Mouse (Mus musculus) heart, postnatal 36 days (tissue): ENCODE measurements around the gene Nod2. TPM values are rescaled to one million over a fixed set of nuclear protein-coding genes. Genes with fewer than 3 reads are reported as not detected.

Source experiments
- DNase-seq, 2 experiments: peaks; one replicate each; pipeline ENCODE4 v3.0.0; 2021 to 2022
- intact Hi-C: fragments of 180-260 bp; cut with DNase I; formaldehyde crosslinking; loops from one replicate; pipeline ENCODE4 v1.15.1; 2025
- total RNA-seq, 2 experiments: library from RNA; stranded (reverse); gene quantifications; 2 replicates each; pipeline ENCODE4 v1.2.3; 2021

Nod2 gene
- total RNA-seq, 2 experiments from 2014 or later: 1.1 to 1.4 TPM

- intact Hi-C loops: loop anchor here (2.0 to 5.0 kb wide), 3 partner anchors 71 to 561 kb away; partner anchors contain the start of gene Heatr3
- DNase-seq: no peak
Observed at GRCm38 (mm10) chr8:88698048-88698447, 50.9 kb downstream of the Nod2 start.

- intact Hi-C loops: loop anchor here (2.0 to 10.0 kb wide), 2 partner anchors 69 to 437 kb away; no protein-coding TSS in a partner anchor
Observed at GRCm38 (mm10) chr8:88701611-88702010, 54.5 kb downstream of the Nod2 start.

DNA sequence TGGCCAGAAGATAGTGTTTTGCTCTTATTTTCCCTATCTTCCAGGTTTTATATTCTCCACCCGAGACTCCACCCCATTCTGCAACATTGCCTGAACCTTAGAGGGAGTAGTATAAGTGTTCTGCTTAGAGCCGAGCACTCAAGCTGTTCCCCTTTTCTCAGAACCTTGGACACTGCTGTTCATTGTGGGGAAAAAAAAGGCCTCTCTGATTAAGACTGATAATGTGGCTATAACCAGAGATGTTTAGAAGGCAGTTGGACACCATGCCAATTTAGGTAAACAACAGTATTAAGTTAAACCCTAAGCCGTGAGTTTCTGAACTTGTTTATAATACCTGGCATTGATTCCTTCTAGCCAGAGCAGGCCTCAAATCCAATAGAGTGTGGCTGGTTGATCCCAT, 55.7 kb downstream of the Nod2 start:
- intact Hi-C loops: loop anchor here (10.0 kb wide), 1 partner anchor 438 kb away; no protein-coding TSS in a partner anchor

More at GRCm38 (mm10) chr8:88701611-88702010, 54.5 kb downstream of the Nod2 start:
- no peak for DNase-seq

GRCm38 (mm10) chr8:88723256-88723963, 76.3 kb downstream of the Nod2 start:
- no peak for DNase-seq
- intact Hi-C loops: no loop called here

More for the DNA sequence above, 55.7 kb downstream of the Nod2 start:
- DNase-seq: no peak

Other genes starting within 250 kb of the Nod2 start
- 1 to 10 TPM; 2.5 to 3.4 TPM for gene Nkd1, start 126.0 kb upstream of the Nod2 start, total RNA-seq
- gene Snx20, start 11.2 kb upstream of the Nod2 start, total RNA-seq: 1 to 10 TPM in 1 of 2 experiments, under 1 TPM in 1; 0.94 to 1.6 TPM
- 10 to 100 TPM; 25.4 to 31.5 TPM for gene Cyld, start 49.7 kb downstream of the Nod2 start, total RNA-seq